Mouse (Mus musculus) midbrain, embryonic 14.5 days (tissue): ENCODE measurements around the gene Cbx2. TPM values are rescaled to one million over a fixed set of nuclear protein-coding genes. Genes with fewer than 3 reads are reported as not detected.
A peak's percentile ranks its signal among the peaks of the same experiment; 100 is the strongest.

Experiments used
- ATAC-seq: fragments of 200-750 bp; cut with Nextera tagmentation; 2 replicates; pipeline ENCODE4 v1.8.0; 2017; ENCODE audit warnings: moderate number of reproducible peaks, moderate library complexity; ENCODE audit not compliant: low FRiP score, low TSS enrichment
- DNase-seq: peaks from one replicate; pipeline ENCODE4 v3.0.0-alpha.2; 2015
- H3K27ac ChIP-seq: fragments of 300-500 bp; sonication (generic); replicated peaks from 2 replicates; pipeline ENCODE4 v1.5.1; 2014; ENCODE audit warnings: mild to moderate bottlenecking, low read depth, low read length, moderate library complexity
- H3K27me3 ChIP-seq: fragments of 300-500 bp; sonication (generic); 2 replicates; pipeline ENCODE4 v1.6.1; 2014; ENCODE audit warnings: low read length, control low read depth, mixed read lengths; ENCODE audit not compliant: control insufficient read depth, insufficient read depth
- H3K36me3 ChIP-seq: fragments of 300-500 bp; sonication (generic); 2 replicates; pipeline ENCODE4 v1.6.1; 2014; ENCODE audit warnings: low read length, control low read depth; ENCODE audit not compliant: control insufficient read depth, insufficient read depth
- H3K4me1 ChIP-seq: fragments of 300-500 bp; sonication (generic); 2 replicates; pipeline ENCODE4 v1.6.1; 2014; ENCODE audit warnings: mild to moderate bottlenecking, antibody characterized with exemption, low read length, control low read depth; ENCODE audit not compliant: control insufficient read depth, insufficient read depth
- H3K4me2 ChIP-seq: fragments of 300-500 bp; sonication (generic); 2 replicates; pipeline ENCODE4 v1.6.1; 2014; ENCODE audit warnings: mild to moderate bottlenecking, low read length, moderate library complexity
- H3K4me3 ChIP-seq: fragments of 300-500 bp; sonication (generic); replicated peaks from 2 replicates; pipeline ENCODE4 v1.5.1; 2014; ENCODE audit warnings: low read depth, low read length
- H3K9ac ChIP-seq: fragments of 300-500 bp; sonication (generic); replicated peaks from 2 replicates; pipeline ENCODE4 v1.6.1; 2014; ENCODE audit warnings: mild to moderate bottlenecking, low read length, moderate library complexity
- H3K9me3 ChIP-seq: fragments of 300-500 bp; sonication (generic); 2 replicates; pipeline ENCODE4 v1.6.1; 2016; ENCODE audit warnings: low read length, control low read depth, mixed read lengths; ENCODE audit not compliant: control insufficient read depth
- WGBS: fragments of 180-500 bp; shearing (Covaris S2); extraction: QIAGEN DNeasy Blood & Tissue Kit; methylation state at CpG from one replicate; pipeline ENCODE4 v1.1.7; 2014; 5-methylcytosine and 5-hydroxymethylcytosine counted together
- polyA plus RNA-seq: library from polyadenylated mRNA; unstranded; fragments of >200 nt; fragmentation: Nextera tagmentation; extraction: Ambion mirVana; gene quantifications from 2 replicates; pipeline ENCODE4 v1.2.1, GENCODE M21; 2014

The Cbx2 gene
- polyA plus RNA-seq, 1 experiment from 2014 or later = 20.7 TPM

DNA sequence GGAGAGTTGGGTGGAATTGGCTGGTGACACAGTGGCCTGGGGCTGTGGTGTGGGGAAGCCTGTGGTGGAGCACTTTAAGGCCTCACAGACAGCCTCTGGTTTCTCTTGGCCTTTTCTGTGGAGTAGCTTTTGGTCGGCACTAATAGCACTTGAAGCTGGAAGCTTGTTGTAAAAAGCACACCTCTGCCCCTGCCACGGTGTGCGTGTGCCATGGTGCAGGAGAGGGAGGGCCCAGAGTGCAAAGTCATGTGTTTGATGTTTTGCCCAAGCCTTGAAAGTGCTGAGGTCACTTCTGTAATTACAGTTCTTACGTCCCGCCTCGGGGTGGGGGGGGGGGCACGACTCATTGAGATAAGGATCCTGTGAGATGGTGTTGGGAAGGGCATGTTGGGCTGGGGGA is 1.5 kb downstream of the Cbx2 start:
- ATAC-seq = no peak
- Histone ChIP-seq H3K9ac (peak overlapping the region; percentile 93), H3K27me3 (peaks cover 3% of the 10 kb centered on the region; the same call in 1 of the 2 replicates), H3K4me2 (peak overlapping the region; percentile 95), H3K4me3 (peak overlapping the region; percentile 98), H3K4me1 (peaks cover 35% of the 10 kb centered on the region), H3K27ac (peak overlapping the region; percentile 90; the same call in 1 of the 2 replicates), H3K9me3 (no peaks in the 10 kb centered on the region), H3K36me3 (peaks cover 32% of the 10 kb centered on the region)
- 22% methylated on average over 7 of the region's 7 CpGs for WGBS
- DNase-seq = no peak

DNA sequence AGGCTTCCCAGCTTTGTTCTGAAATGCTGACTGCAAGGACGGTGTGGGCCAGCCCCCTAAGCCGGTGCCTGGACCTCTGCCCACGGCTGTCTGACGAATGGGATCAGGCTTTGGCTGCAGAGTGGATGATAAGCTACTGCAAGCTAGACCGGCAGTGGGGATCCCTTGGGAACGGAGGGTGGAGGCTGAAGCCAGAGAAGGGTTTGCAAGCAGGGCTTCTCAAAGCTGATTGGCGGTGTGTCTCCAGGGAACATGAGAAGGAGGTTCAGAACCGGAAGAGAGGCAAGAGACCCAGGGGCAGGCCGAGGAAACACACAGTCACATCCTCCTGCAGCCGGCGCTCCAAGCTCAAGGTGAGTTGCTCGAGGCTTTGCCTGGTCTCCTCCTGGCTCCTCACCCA is 3.4 kb downstream of the Cbx2 start:
- Histone ChIP-seq H3K9me3 (no peaks in the 10 kb centered on the region), H3K4me3 (peak overlapping the region; percentile 98; the same call in 1 of the 2 replicates), H3K36me3 (peaks cover 50% of the 10 kb centered on the region), H3K27ac (peak overlapping the region; percentile 52), H3K9ac (peak overlapping the region; percentile 31; the same call in 1 of the 2 replicates), H3K4me2 (peak overlapping the region; percentile 95), H3K4me1 (peaks cover 37% of the 10 kb centered on the region), H3K27me3 (peaks cover 3% of the 10 kb centered on the region; the same call in 1 of the 2 replicates)
- peak; percentile 82 for DNase-seq
- ATAC-seq = no peak
- WGBS = 32% methylated on average over 12 of the region's 12 CpGs

DNA sequence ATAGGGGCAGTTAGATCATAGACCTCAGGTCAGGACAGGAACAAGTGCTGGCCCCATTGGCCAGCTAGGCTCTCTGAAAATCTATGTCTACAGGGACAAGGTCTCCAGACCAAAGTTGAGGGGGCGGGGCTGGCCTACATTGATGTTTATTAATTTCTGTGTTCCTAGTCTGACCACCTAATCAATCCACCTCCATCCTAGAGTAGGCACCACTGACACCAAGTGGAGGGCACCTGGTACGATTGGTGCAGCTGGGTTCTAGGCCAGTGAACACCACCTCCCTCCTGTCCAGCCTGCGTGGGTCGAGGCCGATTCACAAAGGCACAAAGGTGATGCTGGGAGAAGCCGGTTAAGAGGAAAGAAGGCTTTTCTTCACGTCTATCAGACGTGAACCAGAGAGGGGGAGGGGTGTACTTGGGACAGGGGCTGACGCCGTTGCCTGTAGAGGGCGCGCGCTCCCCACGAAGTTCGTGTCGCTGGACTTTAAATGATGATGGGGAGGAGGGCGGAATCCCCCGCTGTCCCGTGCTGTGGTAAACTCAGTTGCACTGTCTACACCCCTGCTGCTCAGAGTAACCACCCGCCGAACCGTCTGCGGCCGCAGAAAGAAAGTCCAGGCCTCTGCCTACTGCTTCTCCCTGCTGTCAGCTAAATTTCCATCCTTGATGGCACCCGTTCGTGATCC is 11.3 kb downstream of the Cbx2 start:
- peak; percentile 92 for DNase-seq
- peaks cover 30% of the 10 kb centered on the region for H3K36me3 ChIP-seq
- no peaks in the 10 kb centered on the region for H3K9me3 ChIP-seq
- whole genome bisulfite sequencing = 1% methylated on average over 26 of the region's 26 CpGs
- ATAC-seq = peak; percentile 57
- peak overlapping the region; percentile 41 for H3K4me2 ChIP-seq
- H3K27me3 ChIP-seq = peaks cover 46% of the 10 kb centered on the region
- peaks cover 37% of the 10 kb centered on the region for H3K4me1 ChIP-seq
- H3K27ac ChIP-seq = no peak overlapping the region
- H3K9ac ChIP-seq = no peak overlapping the region
- H3K4me3 ChIP-seq = peak overlapping the region; percentile 19; the same call in 1 of the 2 replicates

DNA sequence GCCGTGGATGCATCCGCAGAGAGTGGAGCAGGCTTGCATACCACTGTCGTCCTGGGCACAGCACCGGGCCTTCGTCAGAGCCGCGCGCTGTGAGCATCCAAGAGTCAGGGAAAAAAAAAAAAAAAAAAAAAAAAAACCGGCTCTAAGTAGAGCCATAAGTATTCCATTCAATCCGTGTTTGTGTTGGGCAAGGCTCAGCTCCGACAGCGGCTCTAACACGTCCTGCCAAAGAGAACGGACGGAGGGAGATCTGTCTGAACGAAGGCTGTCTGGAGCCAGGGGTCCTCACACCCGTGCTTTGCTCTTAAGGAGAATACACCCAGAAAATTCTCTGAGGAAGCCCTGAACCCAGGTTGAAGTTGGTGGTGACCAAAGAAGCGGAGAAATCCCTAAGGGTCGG is 11.9 kb downstream of the Cbx2 start:
- H3K27me3 ChIP-seq = peaks cover 51% of the 10 kb centered on the region

DNA sequence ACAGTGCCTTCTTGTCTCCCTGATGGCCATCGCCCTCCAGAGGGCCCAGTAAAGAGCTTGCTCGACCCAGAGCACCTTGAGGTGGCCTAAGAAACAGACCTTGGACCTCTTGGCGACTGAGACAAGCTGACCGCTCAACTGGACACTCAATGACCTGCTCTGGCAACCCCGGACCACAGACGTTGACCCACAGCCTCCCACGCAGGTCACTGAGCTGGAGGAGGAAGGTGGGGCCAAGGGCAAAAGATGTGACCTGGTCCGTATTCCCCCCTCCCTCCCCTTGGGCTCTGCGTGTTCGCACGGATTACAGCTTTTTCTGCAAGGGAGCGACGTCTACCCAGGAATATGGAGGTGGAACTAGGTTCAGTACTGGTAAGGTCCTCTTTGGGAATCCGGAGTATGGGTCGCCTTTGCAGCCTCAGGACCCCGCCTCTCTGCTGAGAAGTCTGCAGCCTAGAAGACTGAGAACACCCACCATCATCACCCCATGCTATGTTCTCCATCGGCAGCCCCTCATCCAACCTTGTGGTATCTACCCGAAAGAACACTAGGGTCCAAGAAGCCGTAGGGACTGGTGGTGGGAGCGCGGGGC is 12.4 kb downstream of the Cbx2 start:
- 2% methylated on average over 21 of the region's 21 CpGs for WGBS
- Histone ChIP-seq H3K4me3 (no peak overlapping the region; the same call in 1 of the 2 replicates), H3K4me1 (peaks cover 46% of the 10 kb centered on the region), H3K27ac (no peak overlapping the region), H3K4me2 (peak overlapping the region; percentile 41), H3K27me3 (peaks cover 51% of the 10 kb centered on the region), H3K9me3 (no peaks in the 10 kb centered on the region), H3K36me3 (peaks cover 22% of the 10 kb centered on the region), H3K9ac (no peak overlapping the region)
- ATAC-seq (no peak), DNase-seq (no peak)

More for the DNA sequence above, 11.9 kb downstream of the Cbx2 start:
- DNase-seq = peak; percentile 42
- no peaks in the 10 kb centered on the region for H3K9me3 ChIP-seq
- peak overlapping the region; percentile 19; the same call in 1 of the 2 replicates for H3K4me3 ChIP-seq
- H3K36me3 ChIP-seq = peaks cover 28% of the 10 kb centered on the region
- 4% methylated on average over 19 of the region's 19 CpGs for WGBS
- peaks cover 41% of the 10 kb centered on the region for H3K4me1 ChIP-seq
- peak overlapping the region; percentile 41 for H3K4me2 ChIP-seq
- H3K27ac ChIP-seq = no peak overlapping the region
- no peak; the same call in 1 of the 2 replicates for ATAC-seq
- H3K9ac ChIP-seq = no peak overlapping the region

DNA sequence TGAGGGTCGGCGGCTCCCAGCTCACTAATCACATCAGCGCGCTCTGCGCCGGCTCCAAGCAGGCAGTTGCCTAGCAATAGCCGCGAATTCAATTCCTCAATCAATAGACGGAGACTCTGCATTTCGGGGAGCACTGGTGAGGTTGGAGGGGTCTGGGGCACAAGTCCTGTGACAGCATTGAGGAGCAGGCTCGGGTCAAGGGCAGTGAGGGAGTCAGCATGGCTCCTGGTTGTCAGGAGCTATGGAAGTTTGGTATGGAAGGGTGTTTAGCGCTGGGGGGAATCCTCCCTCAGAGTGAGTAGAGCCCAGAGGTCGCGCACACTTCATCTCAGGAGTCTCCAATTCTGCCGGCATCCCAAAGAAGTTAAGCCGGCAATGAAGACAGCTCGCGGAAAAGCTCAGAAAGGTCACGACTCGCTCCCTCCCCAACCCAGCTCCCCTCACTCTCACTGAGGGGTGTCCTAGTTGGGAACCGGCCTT is 13.0 kb downstream of the Cbx2 start:
- DNase-seq = peak; percentile 75
- 2% methylated on average over 21 of the region's 21 CpGs for WGBS

DNA sequence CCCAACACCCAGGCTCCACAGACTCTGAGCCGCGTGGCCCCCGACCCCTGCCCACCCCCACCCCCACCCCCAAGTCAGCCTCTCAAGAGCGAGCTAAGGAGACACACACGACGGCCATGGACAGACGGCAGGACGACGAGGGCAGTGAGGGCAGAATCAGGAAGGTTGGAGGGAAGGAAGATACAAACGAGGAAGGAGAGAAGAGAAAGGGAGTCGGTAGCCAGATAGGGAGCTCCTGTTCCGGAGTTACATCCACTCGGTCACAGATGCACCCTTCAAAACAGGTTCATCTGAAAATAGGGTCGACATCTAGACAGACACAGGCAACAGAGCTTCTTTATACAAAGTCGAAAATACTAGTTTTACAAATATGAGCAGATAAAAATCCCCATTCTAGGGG is 13.7 kb downstream of the Cbx2 start:
- Histone ChIP-seq H3K27me3 (peaks cover 51% of the 10 kb centered on the region), H3K4me1 (peaks cover 47% of the 10 kb centered on the region)
- 5% methylated on average over 15 of the region's 15 CpGs for WGBS

More for the DNA sequence above, 13.0 kb downstream of the Cbx2 start:
- no peak overlapping the region; the same call in 1 of the 2 replicates for H3K4me3 ChIP-seq
- no peak overlapping the region for H3K27ac ChIP-seq
- H3K4me2 ChIP-seq = peak overlapping the region; percentile 32
- no peaks in the 10 kb centered on the region for H3K9me3 ChIP-seq
- H3K9ac ChIP-seq = no peak overlapping the region
- peaks cover 51% of the 10 kb centered on the region for H3K27me3 ChIP-seq
- no peak for ATAC-seq
- H3K4me1 ChIP-seq = peaks cover 47% of the 10 kb centered on the region
- peaks cover 17% of the 10 kb centered on the region for H3K36me3 ChIP-seq

DNA sequence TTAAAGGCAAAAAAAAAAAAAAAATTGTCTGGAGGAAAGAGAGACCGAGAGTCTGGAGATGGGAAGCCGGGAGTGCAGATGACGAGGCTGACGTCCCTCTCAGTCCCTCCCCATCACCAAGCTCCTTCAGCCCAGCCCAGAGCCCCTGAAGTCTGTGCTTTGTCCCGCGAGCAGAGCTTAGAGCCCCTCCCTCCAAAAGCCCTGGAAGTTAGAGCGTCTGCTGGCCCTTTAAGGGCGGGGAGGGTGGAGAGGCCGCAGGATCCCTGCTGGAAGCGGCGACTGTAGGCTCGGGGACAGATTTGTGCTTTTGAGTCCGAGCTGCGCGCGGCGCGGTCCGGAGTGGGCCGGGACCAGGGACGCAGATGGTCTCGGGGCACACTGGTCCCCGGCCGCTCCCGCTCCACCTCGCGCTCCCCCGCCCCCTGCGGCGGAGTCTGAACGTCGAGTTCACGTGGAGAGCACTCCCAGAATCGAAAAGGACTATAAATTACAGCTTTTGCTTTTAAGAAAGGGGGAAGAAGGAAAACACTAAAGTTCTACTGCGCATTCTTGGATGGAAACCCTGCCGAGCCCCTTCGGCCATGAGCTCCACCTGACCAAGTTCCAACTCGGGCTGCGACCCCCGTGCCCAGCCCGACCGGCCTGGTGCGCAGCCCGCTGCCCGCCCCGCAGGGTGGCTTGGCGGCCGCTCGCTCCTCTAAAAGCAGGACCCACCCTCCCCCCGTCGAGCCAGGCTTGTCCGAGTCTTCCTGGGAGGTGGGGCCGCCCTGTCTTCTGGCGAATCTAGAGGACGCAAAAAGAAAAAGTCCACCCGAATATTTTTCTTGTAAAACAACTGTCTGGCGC is 14.4 kb downstream of the Cbx2 start:
- DNase-seq (peak; percentile 60), ATAC-seq (no peak)
- peak overlapping the region; percentile 83 for H3K4me2 ChIP-seq
- H3K9ac ChIP-seq = peak overlapping the region; percentile 42; the same call in 1 of the 2 replicates
- peaks cover 47% of the 10 kb centered on the region for H3K4me1 ChIP-seq
- H3K27ac ChIP-seq = no peak overlapping the region
- H3K36me3 ChIP-seq = peaks cover 11% of the 10 kb centered on the region
- peak overlapping the region; percentile 38 for H3K4me3 ChIP-seq
- H3K27me3 ChIP-seq = peaks cover 57% of the 10 kb centered on the region
- 3% methylated on average over 57 of the region's 57 CpGs for WGBS
- no peaks in the 10 kb centered on the region for H3K9me3 ChIP-seq

More for the DNA sequence above, 13.7 kb downstream of the Cbx2 start:
- H3K9me3 ChIP-seq = no peaks in the 10 kb centered on the region
- DNase-seq (no peak), ATAC-seq (no peak)
- no peak overlapping the region for H3K27ac ChIP-seq
- peaks cover 11% of the 10 kb centered on the region for H3K36me3 ChIP-seq
- no peak overlapping the region; the same call in 1 of the 2 replicates for H3K4me3 ChIP-seq
- H3K9ac ChIP-seq = no peak overlapping the region
- H3K4me2 ChIP-seq = peak overlapping the region; percentile 83
